Mouse (Mus musculus) E14TG2a.4 (cell line): Measurements from ENCODE around the gene Cmip.

ENCODE experiments used
- CTCF ChIP-seq: conservative IDR thresholded peaks from 2 replicates; pipeline ENCODE4 v1.5.1; 2014; ENCODE audit warnings: low read length
- NANOG ChIP-seq: IDR thresholded peaks from 2 replicates; pipeline ENCODE4 v1.6.1; 2014; ENCODE audit warnings: borderline replicate concordance, low read length, mixed read lengths
- POU5F1 ChIP-seq: IDR thresholded peaks from 2 replicates; pipeline ENCODE4 v1.6.1; 2014; ENCODE audit warnings: low read length, borderline replicate concordance

- TF ChIP-seq CTCF (no peak), NANOG (no peak), POU5F1 (no peak)
These were observed 4.8 kb downstream of the Cmip start for GRCm38 (mm10) chr8:117261702-117262101.
